Mouse (Mus musculus) induced T-regulatory cell, adult 2 months (primary cell): ENCODE results near the gene Clmp.
A peak's percentile ranks its signal among the peaks of the same experiment; 100 is the strongest.
"Not testable (repeated sequence)": the region's sequence is repeated elsewhere in the genome, so short reads cannot be mapped to it uniquely, and the experiment has no call there.

Experiments used
- DNase-seq: peaks from one replicate; pipeline ENCODE4 v3.0.0-alpha.2; 2012; ENCODE audit warnings: low read depth

The Clmp gene

GRCm38 (mm10) chr9:40731591-40732048, 45.9 kb downstream of the Clmp start:
- DNase-seq = no peak

- DNase-seq = no peak
These were observed 46.5 kb downstream of the Clmp start for GRCm38 (mm10) chr9:40732302-40732701.

GRCm38 (mm10) chr9:40737117-40737516, 51.4 kb downstream of the Clmp start:
- no peak for DNase-seq

GRCm38 (mm10) chr9:40743525-40744034, 57.8 kb downstream of the Clmp start:
- DNase-seq = peak; percentile 69

GRCm38 (mm10) chr9:40744233-40744632, 58.5 kb downstream of the Clmp start:
- DNase-seq = peak; percentile 61

GRCm38 (mm10) chr9:40746796-40747195, 61.0 kb downstream of the Clmp start:
- DNase-seq = peak; percentile 32

GRCm38 (mm10) chr9:40747249-40747648, 61.5 kb downstream of the Clmp start:
- DNase-seq = no peak

GRCm38 (mm10) chr9:40749832-40750620, 64.3 kb downstream of the Clmp start:
- peak; percentile 69 for DNase-seq

- no peak for DNase-seq
These were observed 66.0 kb downstream of the Clmp start for GRCm38 (mm10) chr9:40751749-40752148.

GRCm38 (mm10) chr9:40756401-40756800, 70.6 kb downstream of the Clmp start:
- DNase-seq = peak; percentile 87

- DNase-seq = peak; percentile 57
These were observed 71.4 kb downstream of the Clmp start for GRCm38 (mm10) chr9:40757105-40757626.

- peak; percentile 85 for DNase-seq
These were observed 72.0 kb downstream of the Clmp start for GRCm38 (mm10) chr9:40757685-40758270.

- no peak for DNase-seq
These were observed 76.6 kb downstream of the Clmp start for GRCm38 (mm10) chr9:40762354-40762753.

GRCm38 (mm10) chr9:40764887-40765580, 79.3 kb downstream of the Clmp start:
- DNase-seq = no peak

GRCm38 (mm10) chr9:40765581-40765940, 79.8 kb downstream of the Clmp start:
- DNase-seq = peak; percentile 33

- no peak for DNase-seq
These were observed 80.4 kb downstream of the Clmp start for GRCm38 (mm10) chr9:40766058-40766605.

- DNase-seq = no peak
These were observed 82.2 kb downstream of the Clmp start for GRCm38 (mm10) chr9:40767946-40768345.

GRCm38 (mm10) chr9:40772246-40772645, 86.5 kb downstream of the Clmp start:
- DNase-seq = no peak

GRCm38 (mm10) chr9:40773142-40773541, 87.4 kb downstream of the Clmp start:
- DNase-seq = not testable (repeated sequence)

- DNase-seq = no peak
These were observed 88.1 kb downstream of the Clmp start for GRCm38 (mm10) chr9:40773869-40774268.

GRCm38 (mm10) chr9:40776044-40776443, 90.3 kb downstream of the Clmp start:
- no peak for DNase-seq
